Mouse (Mus musculus) gonadal fat pad, adult 2 months (tissue): ENCODE data around the gene Kdf1. TPM values are rescaled to one million over a fixed set of nuclear protein-coding genes. Genes with fewer than 3 reads are reported as not detected.

Source experiments
- DNase-seq: peaks from one replicate; pipeline ENCODE4 v3.0.0-alpha.2; 2012; ENCODE audit warnings: low read depth
- polyA plus RNA-seq: library from polyadenylated mRNA; depleted of rRNA; stranded (reverse); fragments of >200 nt; gene quantifications from 2 replicates; pipeline ENCODE4 v1.2.3, GENCODE M21; 2012; rRNA removed

The Kdf1 gene
- polyA plus RNA-seq, 1 experiment, result 19.2 TPM

GRCm38 (mm10) chr4:133553448-133554330 is 34.9 kb downstream of the Kdf1 start:
- no peak for DNase-seq

GRCm38 (mm10) chr4:133557041-133557717 is 38.4 kb downstream of the Kdf1 start:
- DNase-seq, result no peak

- no peak for DNase-seq
These were observed 41.1 kb downstream of the Kdf1 start for GRCm38 (mm10) chr4:133559846-133560245.

- DNase-seq, result no peak
These were observed 42.9 kb downstream of the Kdf1 start for GRCm38 (mm10) chr4:133561622-133562021.

GRCm38 (mm10) chr4:133563123-133563571 is 44.4 kb downstream of the Kdf1 start:
- DNase-seq, result no peak

- DNase-seq, result no peak
These were observed 48.5 kb downstream of the Kdf1 start for GRCm38 (mm10) chr4:133567251-133567650.

- DNase-seq, result no peak
These were observed 50.7 kb downstream of the Kdf1 start for GRCm38 (mm10) chr4:133569291-133570065.

- no peak for DNase-seq
These were observed 51.3 kb downstream of the Kdf1 start for GRCm38 (mm10) chr4:133570066-133570466.

GRCm38 (mm10) chr4:133574070-133574842 is 55.5 kb downstream of the Kdf1 start, which contains the start of gene Gpatch3:
Gene Gpatch3 (plus strand): TSS chr4:133574745.
- DNase-seq, result no peak

GRCm38 (mm10) chr4:133574843-133575202 is 56.1 kb downstream of the Kdf1 start:
- no peak for DNase-seq

GRCm38 (mm10) chr4:133577983-133578382 is 59.2 kb downstream of the Kdf1 start:
- DNase-seq, result no peak

Other genes starting within 250 kb of the Kdf1 start
- 99.7 and 125 TPM in 2 replicates for gene Tmem222, start 241.2 kb upstream of the Kdf1 start, polyA plus RNA-seq
- 31.8 and 40.8 TPM in 2 replicates for gene Wdtc1, start 165.5 kb upstream of the Kdf1 start, polyA plus RNA-seq
- 29.3 and 39.6 TPM in 2 replicates for gene Slc9a1, start 149.3 kb upstream of the Kdf1 start, polyA plus RNA-seq
- 4.6 and 5.2 TPM in 2 replicates for gene Tent5b, start 38.8 kb upstream of the Kdf1 start, polyA plus RNA-seq
- 4.2 and 5.2 TPM in 2 replicates for gene Trnp1, start 20.4 kb upstream of the Kdf1 start, polyA plus RNA-seq
- 43.9 and 66.0 TPM in 2 replicates for gene Nudc, start 27.0 kb downstream of the Kdf1 start, polyA plus RNA-seq
- not detected in 2 replicates for gene Nr0b2, start 34.4 kb downstream of the Kdf1 start, polyA plus RNA-seq
- gene Gpatch3, start 55.8 kb downstream of the Kdf1 start, polyA plus RNA-seq, result 4.1 and 4.2 TPM in 2 replicates
- 27.7 and 39.1 TPM in 2 replicates for gene Gpn2, start 65.4 kb downstream of the Kdf1 start, polyA plus RNA-seq
- 29.2 and 32.6 TPM in 2 replicates for gene Sfn, start 83.2 kb downstream of the Kdf1 start, polyA plus RNA-seq
- gene Zdhhc18, start 131.2 kb downstream of the Kdf1 start, polyA plus RNA-seq, result 20.3 and 28.7 TPM in 2 replicates
- gene Pigv, start 153.7 kb downstream of the Kdf1 start, polyA plus RNA-seq, result 13.3 and 14.5 TPM in 2 replicates
- 29.7 and 49.4 TPM in 2 replicates for gene Arid1a, start 237.8 kb downstream of the Kdf1 start, polyA plus RNA-seq